Mouse (Mus musculus) kidney, adult 2 months (tissue): ENCODE results near the gene Klhl3.

Source experiments
- CTCF ChIP-seq: fragments of 200-500 bp; conservative IDR thresholded peaks from 2 replicates; pipeline ENCODE4 v1.5.1; 2011; ENCODE audit warnings: low read depth, mild to moderate bottlenecking, control low read depth, low read length, moderate library complexity, mixed read lengths; ENCODE audit not compliant: insufficient read depth, insufficient read length
- POLR2A ChIP-seq: fragments of 200-500 bp; IDR thresholded peaks from one replicate; pipeline ENCODE4 v1.6.1; 2011; ENCODE audit warnings: low read depth, low read length, control low read depth

DNA sequence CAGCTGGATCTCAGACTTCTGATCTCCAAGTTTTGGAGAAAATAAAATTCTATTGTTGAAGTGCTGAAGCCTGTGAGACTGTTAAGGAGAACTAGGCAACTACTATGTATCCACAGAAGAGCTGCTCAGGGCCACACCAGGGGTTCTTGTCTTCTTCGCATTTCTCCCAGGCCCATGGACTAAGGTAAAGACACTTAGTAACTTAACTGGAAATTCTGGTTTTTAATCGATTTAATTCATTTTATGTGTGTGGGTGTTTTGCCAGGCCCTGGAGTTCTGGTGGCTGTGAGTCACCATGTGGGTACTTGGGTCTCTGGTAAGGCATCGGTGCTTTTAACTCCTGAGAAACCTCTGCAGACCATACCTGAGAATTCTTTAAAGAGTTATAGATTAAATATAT is 36.2 kb upstream of the Klhl3 start:
- TF ChIP-seq CTCF = no peak
- TF ChIP-seq POLR2A = no peak
